Mouse (Mus musculus) monocyte, adult 2 months (primary cell): ENCODE measurements around the gene Ccdc89.

ENCODE experiments used
- DNase-seq, 2 experiments: peaks; one replicate each; pipeline ENCODE4 v3.0.0; 2022; ENCODE audit warnings: low spot score in 2 of 2, low read depth in 1 of 2

Gene Ccdc89

GRCm38 (mm10) chr7:90461441-90461840, 35.1 kb downstream of the Ccdc89 start:
- DNase-seq, result no peak

DNA sequence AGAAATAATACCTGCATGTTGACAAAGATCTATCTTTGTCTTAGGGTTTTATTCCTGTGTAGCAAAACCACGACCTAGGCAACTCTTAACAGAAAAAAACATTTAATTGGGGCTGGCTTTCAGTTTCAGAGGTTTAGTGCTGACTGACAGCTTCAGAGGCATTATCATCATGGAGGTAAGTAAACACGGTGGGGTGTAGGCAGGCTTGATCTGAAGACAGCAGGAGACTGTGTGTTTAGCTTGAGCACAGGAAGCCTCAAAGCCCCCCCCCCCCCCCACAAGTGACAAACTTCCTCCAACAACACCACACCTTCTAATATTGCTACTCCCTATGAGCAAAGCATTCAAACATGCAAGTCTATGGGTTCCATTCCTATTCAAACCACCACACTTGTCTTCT, 47.1 kb downstream of the Ccdc89 start:
- DNase-seq, result no peak

- DNase-seq, result peak; percentile 97 to 98
Measured at GRCm38 (mm10) chr7:90475793-90476312, 49.5 kb downstream of the Ccdc89 start, which contains the start of gene Tmem126b. TSS of gene Tmem126b (minus strand) at chr7:90476001.

GRCm38 (mm10) chr7:90476313-90477245, 50.2 kb downstream of the Ccdc89 start, which contains the start of gene Dlg2:
TSS of gene Dlg2 (plus strand) at chr7:90476672.
- DNase-seq, result no peak
